Mouse (Mus musculus): ENCODE measurements at regions not wholly inside any gene's neighbourhood (a gene's known extent, or its start where the extent isn't known, plus 50 kb on each side); places are given as distances from the start of the nearest gene placed in this dataset.

DNA sequence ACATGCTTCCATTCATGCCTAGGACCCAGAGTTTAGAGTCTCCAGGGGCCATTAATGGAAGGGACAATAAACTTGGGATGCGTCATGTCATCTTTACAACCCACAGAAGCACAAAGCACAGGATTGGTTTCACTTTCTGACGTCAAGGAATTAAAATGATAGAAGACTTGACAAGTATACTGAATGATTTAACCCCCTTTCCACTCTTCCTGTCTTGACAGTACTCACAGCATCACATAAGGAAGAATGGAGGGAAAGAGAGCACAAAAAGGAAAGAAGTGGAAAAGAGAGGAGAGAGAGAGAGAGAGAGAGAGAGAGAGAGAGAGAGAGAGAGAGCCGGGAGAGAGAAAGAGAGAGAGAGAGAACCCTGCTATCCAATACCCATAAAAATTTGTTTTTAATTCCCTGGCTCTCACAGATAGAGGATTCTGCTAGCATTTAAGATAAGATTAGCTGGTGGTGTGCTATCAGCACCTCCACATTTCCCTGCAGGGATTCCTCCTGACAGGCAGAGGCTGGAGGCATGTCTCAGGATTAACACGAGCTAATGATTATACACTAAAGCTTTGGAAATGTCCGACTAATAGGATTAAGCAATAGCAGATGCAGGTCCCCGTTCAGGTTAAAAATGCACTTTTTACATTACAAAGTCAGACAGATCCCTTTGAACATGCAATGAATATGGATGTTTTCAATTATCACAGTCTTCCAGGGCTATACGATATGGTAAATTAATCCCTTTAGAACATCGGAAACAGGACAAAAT lies 210.2 kb downstream of the Olfr1505 start:
- ATAC-seq (ENCODE audit: borderline replicate concordance, extremely low read depth, low FRiP score, low TSS enrichment) = no peak
- Histone ChIP-seq H3K9ac (no peak overlapping the region), H3K4me1 (no peaks in the 10 kb centered on the region), H3K4me3 (no peak overlapping the region), H3K4me2 (no peak overlapping the region), H3K27me3 (no peaks in the 10 kb centered on the region), H3K27ac (no peak overlapping the region), H3K9me3 (no peaks in the 10 kb centered on the region), H3K36me3 (no peaks in the 10 kb centered on the region)
- 18% methylated on average over 8 of the region's 8 CpGs for WGBS

DNA sequence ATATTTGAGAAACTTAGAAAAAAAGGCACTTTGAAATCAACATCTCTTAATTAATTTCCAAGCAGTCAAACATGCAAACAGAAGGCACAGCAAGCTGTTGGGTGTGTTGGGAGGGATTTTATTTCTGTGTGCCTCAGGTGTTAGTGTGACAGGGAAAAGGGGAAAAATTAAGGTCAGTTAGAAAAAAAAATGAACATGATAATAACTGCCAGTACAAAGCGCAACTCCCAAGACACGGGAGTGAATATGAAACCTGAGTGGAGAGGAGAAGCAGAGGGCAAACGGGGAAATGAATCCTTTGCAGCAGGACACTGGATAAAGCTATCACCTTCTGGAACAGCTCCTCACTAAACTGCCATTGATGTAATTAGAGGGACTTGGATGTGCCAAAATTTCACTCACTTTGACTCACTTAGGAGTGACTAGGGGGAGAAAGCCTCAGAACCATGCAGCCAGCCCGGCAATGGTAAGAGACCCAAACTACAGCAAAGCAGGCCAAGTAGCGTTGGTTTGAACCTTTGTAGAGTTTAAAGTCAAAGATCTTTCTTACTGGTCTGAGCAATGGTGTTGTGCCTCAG lies 211.0 kb downstream of the Olfr1505 start:
- no peak overlapping the region for H3K4me3 ChIP-seq
- ATAC-seq (ENCODE audit: borderline replicate concordance, extremely low read depth, low FRiP score, low TSS enrichment) = no peak
- no peak overlapping the region for H3K9ac ChIP-seq
- no peaks in the 10 kb centered on the region for H3K4me1 ChIP-seq
- no peak overlapping the region for H3K27ac ChIP-seq
- H3K4me2 ChIP-seq = no peak overlapping the region
- WGBS = 35% methylated on average over 5 of the region's 5 CpGs
- no peaks in the 10 kb centered on the region for H3K9me3 ChIP-seq
- H3K36me3 ChIP-seq = no peaks in the 10 kb centered on the region
- no peaks in the 10 kb centered on the region for H3K27me3 ChIP-seq

GRCm38 (mm10) chr19:14124986-14125385 lies 211.7 kb downstream of the Olfr1505 start:
- Histone ChIP-seq H3K9me3 (no peaks in the 10 kb centered on the region), H3K27me3 (no peaks in the 10 kb centered on the region), H3K27ac (no peak overlapping the region), H3K4me2 (no peak overlapping the region), H3K9ac (no peak overlapping the region), H3K36me3 (no peaks in the 10 kb centered on the region), H3K4me3 (no peak overlapping the region), H3K4me1 (no peaks in the 10 kb centered on the region)
- ATAC-seq (ENCODE audit: borderline replicate concordance, extremely low read depth, low FRiP score, low TSS enrichment) = no peak
- 56% methylated on average over 5 of the region's 5 CpGs for WGBS

GRCm38 (mm10) chr19:14128397-14129209 lies 215.3 kb downstream of the Olfr1505 start:
- no peak for ATAC-seq (ENCODE audit: borderline replicate concordance, extremely low read depth, low FRiP score, low TSS enrichment)
- H3K4me3 ChIP-seq = no peak overlapping the region
- no peak overlapping the region for H3K9ac ChIP-seq
- H3K9me3 ChIP-seq = no peaks in the 10 kb centered on the region
- 54% methylated on average over 8 of the region's 8 CpGs for WGBS
- no peak overlapping the region for H3K27ac ChIP-seq
- no peaks in the 10 kb centered on the region for H3K4me1 ChIP-seq
- no peak overlapping the region for H3K4me2 ChIP-seq
- no peaks in the 10 kb centered on the region for H3K27me3 ChIP-seq
- H3K36me3 ChIP-seq = no peaks in the 10 kb centered on the region

GRCm38 (mm10) chr19:14161217-14161616 lies 247.9 kb downstream of the Olfr1505 start:
- peak; percentile 86; the same call in 1 of the 2 replicates for ATAC-seq (ENCODE audit: borderline replicate concordance, extremely low read depth, low FRiP score, low TSS enrichment)
- Histone ChIP-seq H3K4me3 (no peak overlapping the region), H3K9ac (no peak overlapping the region), H3K36me3 (no peaks in the 10 kb centered on the region), H3K27me3 (no peaks in the 10 kb centered on the region), H3K4me2 (no peak overlapping the region), H3K4me1 (peaks cover 8% of the 10 kb centered on the region; the same call in 1 of the 2 replicates), H3K9me3 (no peaks in the 10 kb centered on the region), H3K27ac (no peak overlapping the region)
- WGBS = 8% methylated on average over 3 of the region's 3 CpGs

GRCm38 (mm10) chr19:14162773-14163172 lies 249.4 kb downstream of the Olfr1505 start:
- no peak overlapping the region for H3K27ac ChIP-seq
- no peaks in the 10 kb centered on the region for H3K36me3 ChIP-seq
- peaks cover 8% of the 10 kb centered on the region; the same call in 1 of the 2 replicates for H3K4me1 ChIP-seq
- H3K9ac ChIP-seq = no peak overlapping the region
- no peaks in the 10 kb centered on the region for H3K27me3 ChIP-seq
- H3K9me3 ChIP-seq = no peaks in the 10 kb centered on the region
- WGBS = 34% methylated on average over 4 of the region's 4 CpGs
- ATAC-seq (ENCODE audit: borderline replicate concordance, extremely low read depth, low FRiP score, low TSS enrichment) = no peak
- H3K4me2 ChIP-seq = no peak overlapping the region
- H3K4me3 ChIP-seq = no peak overlapping the region

DNA sequence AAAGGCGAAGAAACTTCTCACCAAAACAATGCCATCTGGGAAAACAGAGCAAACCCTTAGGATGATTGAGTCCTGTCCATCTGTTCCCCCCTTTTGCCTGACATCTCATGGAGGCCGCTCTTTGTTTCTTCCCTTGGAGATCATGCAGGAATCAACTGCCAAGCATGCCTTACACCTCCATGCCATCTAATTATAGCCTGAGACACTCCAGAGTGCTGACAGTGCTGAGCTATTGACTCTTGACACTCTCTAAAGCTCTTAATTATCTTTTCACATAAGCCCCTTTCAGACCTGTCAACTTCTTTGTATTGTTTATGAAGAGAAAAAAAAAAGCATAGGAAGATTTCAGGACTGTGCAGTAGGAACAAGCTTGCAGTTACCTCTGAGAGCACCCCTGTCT lies 252.4 kb downstream of the Olfr1505 start:
- WGBS = 79% methylated on average over 2 of the region's 2 CpGs
- Histone ChIP-seq H3K27me3 (no peaks in the 10 kb centered on the region), H3K9me3 (no peaks in the 10 kb centered on the region), H3K4me3 (no peak overlapping the region), H3K27ac (no peak overlapping the region), H3K4me1 (peaks cover 8% of the 10 kb centered on the region; the same call in 1 of the 2 replicates), H3K4me2 (no peak overlapping the region), H3K36me3 (no peaks in the 10 kb centered on the region), H3K9ac (no peak overlapping the region)
- ATAC-seq (ENCODE audit: borderline replicate concordance, extremely low read depth, low FRiP score, low TSS enrichment) = no peak

GRCm38 (mm10) chr19:14180244-14180643 lies 266.9 kb downstream of the Olfr1505 start:
- peak; percentile 97 for ATAC-seq (ENCODE audit: borderline replicate concordance, extremely low read depth, low FRiP score, low TSS enrichment)

DNA sequence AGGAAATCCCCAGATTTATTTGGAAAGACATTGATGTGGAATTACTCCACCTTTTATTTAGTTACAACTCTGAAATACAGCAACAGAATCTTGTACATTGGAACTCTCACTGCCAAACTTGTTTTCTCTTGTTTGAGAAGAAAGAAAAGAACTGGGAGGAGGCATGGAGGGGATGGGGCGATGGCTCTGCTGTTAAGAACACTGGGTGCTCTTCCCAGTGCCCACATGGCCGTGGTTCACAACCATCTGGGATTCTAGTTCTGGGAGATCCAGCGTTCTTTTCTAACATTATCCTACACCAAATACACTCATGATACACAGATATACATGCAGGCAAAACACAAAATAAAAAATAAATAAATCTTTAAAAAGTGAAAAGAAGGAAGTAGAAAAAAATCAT lies 267.6 kb downstream of the Olfr1505 start:
- WGBS = 76% methylated on average over 3 of the region's 3 CpGs
- H3K27me3 ChIP-seq = no peaks in the 10 kb centered on the region

More at GRCm38 (mm10) chr19:14180244-14180643, 266.9 kb downstream of the Olfr1505 start:
- 22% methylated on average over 4 of the region's 4 CpGs for WGBS
- H3K4me2 ChIP-seq = no peak overlapping the region
- no peak overlapping the region for H3K4me3 ChIP-seq
- H3K27ac ChIP-seq = no peak overlapping the region
- H3K27me3 ChIP-seq = no peaks in the 10 kb centered on the region
- no peak overlapping the region for H3K9ac ChIP-seq
- H3K9me3 ChIP-seq = no peaks in the 10 kb centered on the region
- H3K4me1 ChIP-seq = 0 out of 2 replicates have a peak, but pooled peaks cover 5% of the 10 kb centered on the region
- no peaks in the 10 kb centered on the region for H3K36me3 ChIP-seq

DNA sequence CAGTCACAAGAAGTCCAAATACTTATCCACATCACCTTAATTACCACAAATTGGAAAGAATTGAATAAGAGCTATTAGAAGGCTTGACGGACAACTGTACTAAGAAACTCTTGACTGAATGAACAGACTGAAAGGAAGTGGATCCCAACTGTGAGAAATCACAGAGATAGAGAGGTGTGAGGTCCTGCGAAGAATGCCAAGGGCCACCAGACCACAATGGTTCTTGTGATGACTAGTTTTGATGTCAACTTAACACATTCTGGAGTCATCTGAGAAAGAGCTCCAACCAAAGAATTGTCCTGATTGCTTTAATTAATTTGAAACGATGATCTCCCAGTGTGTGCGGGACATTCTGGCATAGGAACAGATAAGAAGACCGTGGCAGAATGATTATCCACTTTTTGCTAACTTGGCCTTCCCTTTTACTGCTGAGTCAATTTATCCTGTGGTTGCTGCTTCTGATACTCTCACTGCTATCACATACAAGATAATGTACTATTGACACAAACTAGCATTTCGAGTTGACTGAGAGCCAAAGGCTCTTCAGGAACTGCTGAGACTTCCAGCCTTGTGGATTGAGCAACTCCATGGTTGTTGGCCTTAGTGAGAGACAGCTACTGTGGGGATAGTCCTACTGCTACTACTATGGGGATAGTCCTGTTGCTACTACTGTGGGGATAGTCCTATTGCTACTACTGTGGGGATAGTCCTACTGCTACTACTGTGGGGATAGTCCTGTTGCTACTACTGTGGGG lies 268.5 kb downstream of the Olfr1505 start:
- H3K4me1 ChIP-seq = 0 out of 2 replicates have a peak, but pooled peaks cover 5% of the 10 kb centered on the region
- H3K9me3 ChIP-seq = no peaks in the 10 kb centered on the region
- H3K9ac ChIP-seq = no peak overlapping the region
- no peak overlapping the region for H3K27ac ChIP-seq
- WGBS = 58% methylated on average over 6 of the region's 6 CpGs
- ATAC-seq (ENCODE audit: borderline replicate concordance, extremely low read depth, low FRiP score, low TSS enrichment) = peak; percentile 72; the same call in 1 of the 2 replicates
- no peaks in the 10 kb centered on the region for H3K36me3 ChIP-seq
- no peak overlapping the region for H3K4me2 ChIP-seq
- H3K4me3 ChIP-seq = no peak overlapping the region
- no peaks in the 10 kb centered on the region for H3K27me3 ChIP-seq

More for the DNA sequence above, 267.6 kb downstream of the Olfr1505 start:
- H3K4me1 ChIP-seq = 0 out of 2 replicates have a peak, but pooled peaks cover 5% of the 10 kb centered on the region
- H3K9ac ChIP-seq = no peak overlapping the region
- no peaks in the 10 kb centered on the region for H3K9me3 ChIP-seq
- H3K4me3 ChIP-seq = no peak overlapping the region
- no peak for ATAC-seq (ENCODE audit: borderline replicate concordance, extremely low read depth, low FRiP score, low TSS enrichment)
- H3K36me3 ChIP-seq = no peaks in the 10 kb centered on the region
- H3K4me2 ChIP-seq = no peak overlapping the region
- no peak overlapping the region for H3K27ac ChIP-seq

DNA sequence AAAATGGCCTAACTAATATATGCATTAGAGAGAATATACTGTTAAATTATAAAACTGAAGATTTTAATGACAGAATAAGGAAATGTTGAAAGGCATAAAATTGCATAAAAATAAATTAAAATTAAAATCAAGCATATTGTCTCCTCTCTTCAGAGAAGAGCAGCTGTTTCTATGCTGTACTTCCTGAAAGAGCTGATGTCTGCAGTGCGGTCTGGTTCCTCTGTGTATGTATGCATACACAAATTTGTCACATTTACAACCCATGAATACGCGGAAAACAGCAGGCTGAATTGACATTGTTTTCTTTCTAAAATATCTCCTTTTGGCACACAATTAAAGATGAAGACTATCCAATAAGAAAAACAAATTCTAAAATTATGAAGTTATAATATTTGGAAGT lies 278.5 kb downstream of the Olfr1505 start:
- ATAC-seq (ENCODE audit: borderline replicate concordance, extremely low read depth, low FRiP score, low TSS enrichment) = no peak
- no peaks in the 10 kb centered on the region for H3K4me1 ChIP-seq
- H3K4me3 ChIP-seq = no peak overlapping the region
- no peaks in the 10 kb centered on the region for H3K9me3 ChIP-seq
- no peaks in the 10 kb centered on the region for H3K36me3 ChIP-seq
- H3K27ac ChIP-seq = no peak overlapping the region
- 86% methylated on average over 3 of the region's 3 CpGs for WGBS
- H3K4me2 ChIP-seq = no peak overlapping the region
- H3K27me3 ChIP-seq = no peaks in the 10 kb centered on the region
- no peak overlapping the region for H3K9ac ChIP-seq
